Mouse (Mus musculus) CH12.LX (cell line): ENCODE measurements around the gene Fbxo10.

Experiments
- CTCF ChIP-seq, 2 experiments: IDR thresholded peaks in 1 of 2; conservative IDR thresholded peaks in 1 of 2; 2 replicates each; pipeline ENCODE4 v1.5.1; 2011 to 2012; ENCODE audit warnings: low read depth in 2 of 2, low read length in 2 of 2, improper control_type of control experiment in 1 of 2, inconsistent platforms in 1 of 2, mild to moderate bottlenecking in 1 of 2, moderate library complexity in 1 of 2
- E2F4 ChIP-seq: IDR thresholded peaks from 2 replicates; pipeline ENCODE4 v1.6.1; 2011; ENCODE audit warnings: low read depth, low read length, improper control_type of control experiment; ENCODE audit not compliant: insufficient replicate concordance
- HCFC1 ChIP-seq: IDR thresholded peaks from 2 replicates; pipeline ENCODE4 v1.6.1; 2012; ENCODE audit warnings: low read depth, mild to moderate bottlenecking, inconsistent platforms, low read length, improper control_type of control experiment
- MAFK ChIP-seq: IDR thresholded peaks from 2 replicates; pipeline ENCODE4 v1.6.1; 2011; ENCODE audit warnings: low read length, improper control_type of control experiment; ENCODE audit not compliant: insufficient replicate concordance
- MEF2A ChIP-seq: IDR thresholded peaks from 2 replicates; pipeline ENCODE4 v1.6.1; 2014; ENCODE audit warnings: low read depth, mild to moderate bottlenecking, inconsistent platforms, low read length, improper control_type of control experiment, borderline replicate concordance
- MXI1 ChIP-seq: IDR thresholded peaks from 2 replicates; pipeline ENCODE4 v1.6.1; 2011; ENCODE audit warnings: mild to moderate bottlenecking, low read depth, low read length, improper control_type of control experiment
- POLR2A ChIP-seq: IDR thresholded peaks from 2 replicates; pipeline ENCODE4 v1.6.1; 2011; ENCODE audit warnings: low read depth, mild to moderate bottlenecking, improper control_type of control experiment, low read length
- USF2 ChIP-seq: conservative IDR thresholded peaks from 2 replicates; pipeline ENCODE4 v1.6.1; 2011; ENCODE audit warnings: low read depth, low read length, improper control_type of control experiment

DNA sequence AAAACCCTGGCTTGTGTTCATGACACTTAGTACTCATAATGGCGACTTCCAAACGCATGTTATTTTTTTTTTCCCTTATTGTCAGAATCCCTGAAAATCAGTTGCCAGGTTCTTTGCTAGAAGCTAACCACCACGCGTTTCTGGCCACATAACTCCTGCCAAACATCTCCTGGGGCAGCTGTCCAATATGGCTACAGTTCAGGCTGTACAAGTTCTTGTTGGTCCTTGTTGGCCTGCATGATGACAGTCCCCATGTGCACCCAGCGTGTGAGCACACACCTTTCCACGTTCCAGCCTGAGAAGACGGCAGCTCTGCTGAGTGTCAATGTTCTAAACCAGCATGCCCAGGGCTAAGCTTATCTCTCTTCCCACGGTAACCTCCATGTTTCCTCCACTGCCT, 29.0 kb downstream of the Fbxo10 start:
- TF ChIP-seq CTCF (conservative IDR thresholded peaks at IDR 0.05 in 1 of 2, IDR thresholded peaks at IDR 0.05 in 1 of 2; ENCODE audit: low read depth in 2 of 2, low read length in 2 of 2) (no peak), POLR2A (no peak), E2F4 (no peak), MXI1 (no peak), MEF2A (no peak), HCFC1 (no peak), MAFK (no peak), USF2 (no peak)
